In genomic region chr5:119833223-119834030, GRCm38 (mm10) we compare ENCODE assay signal across 16 mouse cellular contexts. TPM values are rescaled to one million over a fixed set of nuclear protein-coding genes. Genes with fewer than 3 reads are reported as not detected.
A peak's percentile ranks its signal among the peaks of the same experiment; 100 is the strongest.
DNase-seq lines count a peak whose midpoint lies in the region; ATAC-seq and TF ChIP-seq lines count a peak whose summit lies in the region.
"Had no signal": no experiment of that assay in that cellular context is flagged by ENCODE, and none has a peak within 500 bp of the region (broad histone marks: within the 10 kb centered on the region; RNA-seq: fewer than 3 reads in every experiment).

No protein-coding gene starts in this region.

- no peak for ATAC-seq in heart, embryonic 14.5 days (ENCODE audit: insufficient number of reproducible peaks, insufficient read depth, low FRiP score, low read depth)
- no peak for ATAC-seq in midbrain, embryonic 11.5 days (ENCODE audit: low FRiP score)
- ATAC-seq in midbrain, embryonic 16.5 days: no peak
- ATAC-seq in embryonic facial prominence, embryonic 11.5 days (replicated peaks; ENCODE audit: insufficient number of reproducible peaks, low FRiP score, low TSS enrichment, low read depth): no peak
- no peak for ATAC-seq in limb, embryonic 14.5 days (ENCODE audit: low FRiP score, low read depth)
- ATAC-seq: forebrain, embryonic 15.5 days had no signal

- peaks cover 7% of the 10 kb centered on the region in 2 experiments; a peak in 3 of 4 replicates for H3K4me1 ChIP-seq in heart, embryonic 14.5 days (ENCODE audit: control insufficient read depth in 2 of 2, insufficient read depth in 2 of 2, low read length in 2 of 2)
- peaks cover 2% of the 10 kb centered on the region; the same call in 1 of the 2 replicates for H3K4me1 ChIP-seq in midbrain, embryonic 11.5 days (ENCODE audit: control insufficient read depth, insufficient read depth, low read length)
- H3K4me1 ChIP-seq in midbrain, embryonic 16.5 days (ENCODE audit: control insufficient read depth, insufficient read depth, low read length): no peaks in the 10 kb centered on the region
- peaks cover 6% of the 10 kb centered on the region; the same call in 1 of the 2 replicates for H3K4me1 ChIP-seq in embryonic facial prominence, embryonic 11.5 days (ENCODE audit: control insufficient read depth, insufficient read depth, low read length)
- peaks cover 7% of the 10 kb centered on the region; the same call in 1 of the 2 replicates for H3K4me1 ChIP-seq in limb, embryonic 14.5 days (ENCODE audit: control insufficient read depth, insufficient read depth, low read length)

- no peaks in the 10 kb centered on the region for H3K9me3 ChIP-seq in heart, embryonic 14.5 days (ENCODE audit: control insufficient read depth, low read length)
- no peaks in the 10 kb centered on the region for H3K9me3 ChIP-seq in midbrain, embryonic 11.5 days (ENCODE audit: control insufficient read depth, low read length)
- H3K9me3 ChIP-seq in midbrain, embryonic 16.5 days (replicated peaks; ENCODE audit: control insufficient read depth, low read length, poor library complexity, severe bottlenecking): no peaks in the 10 kb centered on the region
- no peaks in the 10 kb centered on the region for H3K9me3 ChIP-seq in embryonic facial prominence, embryonic 11.5 days (replicated peaks; ENCODE audit: control insufficient read depth, low read length)
- no peaks in the 10 kb centered on the region for H3K9me3 ChIP-seq in limb, embryonic 14.5 days (ENCODE audit: control insufficient read depth, low read length)
- H3K9me3 ChIP-seq: forebrain, embryonic 15.5 days had no signal

- H3K4me2 ChIP-seq in heart, embryonic 14.5 days (ENCODE audit: low read length): peak overlapping the region; percentile 66
- H3K4me2 ChIP-seq in midbrain, embryonic 11.5 days: no peak overlapping the region
- H3K4me2 ChIP-seq in midbrain, embryonic 16.5 days (ENCODE audit: low read length): no peak overlapping the region
- no peak overlapping the region for H3K4me2 ChIP-seq in embryonic facial prominence, embryonic 11.5 days (ENCODE audit: low read depth, low read length)
- H3K4me2 ChIP-seq in limb, embryonic 14.5 days (replicated peaks; ENCODE audit: low read depth, low read length, severe bottlenecking): peak overlapping the region; percentile 66
- H3K4me2 ChIP-seq: forebrain, embryonic 15.5 days; hindbrain, embryonic 14.5 days had no signal

- H3K27ac ChIP-seq in heart, embryonic 14.5 days (replicated peaks in 1 of 2; ENCODE audit: control insufficient read depth in 1 of 2, insufficient read depth in 1 of 2, low read depth in 2 of 2, low read length in 2 of 2): peak overlapping the region; percentile 86 to 90
- H3K27ac ChIP-seq in midbrain, embryonic 11.5 days (ENCODE audit: low read depth, low read length): no peak overlapping the region
- no peak overlapping the region for H3K27ac ChIP-seq in midbrain, embryonic 16.5 days (ENCODE audit: low read length)
- H3K27ac ChIP-seq in embryonic facial prominence, embryonic 11.5 days (replicated peaks; ENCODE audit: low read depth, low read length): no peak overlapping the region
- H3K27ac ChIP-seq in limb, embryonic 14.5 days (replicated peaks; ENCODE audit: low read depth, low read length): peak overlapping the region; percentile 96
- H3K27ac ChIP-seq: forebrain, embryonic 15.5 days; gastrocnemius, adult 2 months; hindbrain, embryonic 14.5 days had no signal

- H3K27me3 ChIP-seq in heart, embryonic 14.5 days (ENCODE audit: control insufficient read depth, insufficient read depth, low read length): 0 out of 2 replicates have a peak, but pooled peaks cover 3% of the 10 kb centered on the region
- peaks cover 98% of the 10 kb centered on the region for H3K27me3 ChIP-seq in midbrain, embryonic 11.5 days (ENCODE audit: control insufficient read depth, insufficient read depth, low read length)
- H3K27me3 ChIP-seq in midbrain, embryonic 16.5 days (ENCODE audit: control insufficient read depth, insufficient read depth, low read depth, low read length): peaks cover 69% of the 10 kb centered on the region
- peaks cover 84% of the 10 kb centered on the region for H3K27me3 ChIP-seq in embryonic facial prominence, embryonic 11.5 days (ENCODE audit: control insufficient read depth, insufficient read depth, low read length)
- H3K27me3 ChIP-seq in limb, embryonic 14.5 days (ENCODE audit: control insufficient read depth, insufficient read depth, low read length): peaks cover 60% of the 10 kb centered on the region

- 36% methylated on average over 8 of the region's 8 CpGs for WGBS in heart, embryonic 14.5 days
- WGBS in midbrain, embryonic 11.5 days: 3% methylated on average over 8 of the region's 8 CpGs
- WGBS in midbrain, embryonic 16.5 days: under 1% methylated on average over 8 of the region's 8 CpGs
- 2% methylated on average over 8 of the region's 8 CpGs for WGBS in embryonic facial prominence, embryonic 11.5 days
- WGBS in limb, embryonic 14.5 days: 7% methylated on average over 8 of the region's 8 CpGs

- H3K36me3 ChIP-seq in heart, embryonic 14.5 days (ENCODE audit: control insufficient read depth, insufficient read depth, low read length): no peaks in the 10 kb centered on the region; the same call in 1 of the 2 replicates
- no peaks in the 10 kb centered on the region for H3K36me3 ChIP-seq in midbrain, embryonic 11.5 days (ENCODE audit: control insufficient read depth, insufficient read depth, low read length)
- H3K36me3 ChIP-seq in midbrain, embryonic 16.5 days (ENCODE audit: control insufficient read depth, insufficient read depth, low read length): no peaks in the 10 kb centered on the region
- no peaks in the 10 kb centered on the region for H3K36me3 ChIP-seq in embryonic facial prominence, embryonic 11.5 days (replicated peaks; ENCODE audit: control insufficient read depth, insufficient read depth, low read depth, low read length)
- 0 out of 2 replicates have a peak, but pooled peaks cover 8% of the 10 kb centered on the region for H3K36me3 ChIP-seq in limb, embryonic 14.5 days (ENCODE audit: control insufficient read depth, insufficient read depth, low read length)
- H3K36me3 ChIP-seq: forebrain, embryonic 15.5 days had no signal

- peak overlapping the region; percentile 89 for H3K9ac ChIP-seq in heart, embryonic 14.5 days (ENCODE audit: low read length)
- no peak overlapping the region for H3K9ac ChIP-seq in midbrain, embryonic 11.5 days (ENCODE audit: low read length)
- H3K9ac ChIP-seq in midbrain, embryonic 16.5 days (ENCODE audit: low read depth, low read length): no peak overlapping the region
- no peak overlapping the region for H3K9ac ChIP-seq in embryonic facial prominence, embryonic 11.5 days (replicated peaks; ENCODE audit: low read length)
- H3K9ac ChIP-seq in limb, embryonic 14.5 days (ENCODE audit: low read depth, low read length, severe bottlenecking): peak overlapping the region; percentile 94
- H3K9ac ChIP-seq: forebrain, embryonic 15.5 days; hindbrain, embryonic 14.5 days had no signal

- TF ChIP-seq POLR2A in limb, embryonic 14.5 days (IDR thresholded peaks at IDR 0.05; ENCODE audit: borderline replicate concordance, extremely low read depth, insufficient read depth, insufficient read length): no peak

- peak overlapping the region; percentile 57 to 65 for H3K4me3 ChIP-seq in heart, embryonic 14.5 days (ENCODE audit: control insufficient read depth in 1 of 2, insufficient read depth in 1 of 2, low read depth in 1 of 2, low read length in 2 of 2)
- no peak overlapping the region for H3K4me3 ChIP-seq in midbrain, embryonic 11.5 days (ENCODE audit: low read depth, low read length)
- no peak overlapping the region for H3K4me3 ChIP-seq in midbrain, embryonic 16.5 days (ENCODE audit: low read depth, low read length)
- no peak overlapping the region for H3K4me3 ChIP-seq in embryonic facial prominence, embryonic 11.5 days (ENCODE audit: low read depth, low read length)
- H3K4me3 ChIP-seq in limb, embryonic 14.5 days (replicated peaks; ENCODE audit: low read length): peak overlapping the region; percentile 54
- H3K4me3 ChIP-seq: forebrain, embryonic 15.5 days; gastrocnemius, adult 2 months; myocyte had no signal

- DNase-seq in heart, adult 9 months (ENCODE audit: low spot score in 2 of 2): no peak
- DNase-seq in midbrain, embryonic 11.5 days (ENCODE audit: low spot score, missing footprints): peak; percentile 92
- DNase-seq in embryonic facial prominence, embryonic 11.5 days (ENCODE audit: low spot score): peak; percentile 17
- DNase-seq in limb, embryonic 14.5 days (ENCODE audit: low spot score): no peak
- no peak for DNase-seq in kidney, postnatal 36 days
- DNase-seq: adrenal gland, postnatal 36 days; cerebellum, postnatal 25 days; gastrocnemius, adult 2 months; kidney, adult 18-20 months had no signal

RNA-seq across cellular contexts. Expression of gene Tbx5, which starts 1.0 kb away (rescaled TPM):
- polyA plus RNA-seq in heart, embryonic 14.5 days (2014; fragmentation: Nextera tagmentation; extraction: Ambion mirVana): 33.1 and 39.2 TPM in 2 replicates
- polyA plus RNA-seq in midbrain, embryonic 11.5 days (2014; fragmentation: Nextera tagmentation; extraction: Ambion mirVana): not detected in 2 replicates
- 0.05 TPM in 1 of 2 replicates, not detected in the other for polyA plus RNA-seq in midbrain, embryonic 16.5 days (2015; fragmentation: Nextera tagmentation; extraction: Ambion mirVana)
- 0.55 and 0.71 TPM in 2 replicates for polyA plus RNA-seq in embryonic facial prominence, embryonic 11.5 days (2014; fragmentation: Nextera tagmentation; extraction: Ambion mirVana)
- polyA plus RNA-seq in limb, embryonic 14.5 days (2012; rRNA removed): 36.9 and 39.3 TPM in 2 replicates
- polyA plus RNA-seq in limb, embryonic 14.5 days (2014; fragmentation: Nextera tagmentation; extraction: Ambion mirVana): 22.4 and 29.3 TPM in 2 replicates
- polyA plus RNA-seq: forebrain, embryonic 15.5 days; large intestine, adult 2 months; liver, adult 2 months; myocyte had no signal

Comparison
In these comparisons a context has a peak if more than half of its experiments do, and no peak if none do; other contexts are left out.
1. H3K27ac ChIP-seq: peak in heart, embryonic 14.5 days (2 of 2) and limb, embryonic 14.5 days (single experiment); none in midbrain, embryonic 11.5 days (single experiment), midbrain, embryonic 16.5 days (single experiment) and embryonic facial prominence, embryonic 11.5 days (single experiment).
2. H3K4me2 ChIP-seq: peak in heart, embryonic 14.5 days (single experiment) and limb, embryonic 14.5 days (single experiment); none in midbrain, embryonic 11.5 days (single experiment), midbrain, embryonic 16.5 days (single experiment) and embryonic facial prominence, embryonic 11.5 days (single experiment).
3. H3K4me3 ChIP-seq: peak in heart, embryonic 14.5 days (2 of 2) and limb, embryonic 14.5 days (single experiment); none in midbrain, embryonic 11.5 days (single experiment), midbrain, embryonic 16.5 days (single experiment) and embryonic facial prominence, embryonic 11.5 days (single experiment).
4. H3K9ac ChIP-seq: peak in heart, embryonic 14.5 days (single experiment) and limb, embryonic 14.5 days (single experiment); none in midbrain, embryonic 11.5 days (single experiment), midbrain, embryonic 16.5 days (single experiment) and embryonic facial prominence, embryonic 11.5 days (single experiment).
5. DNase-seq: peak in midbrain, embryonic 11.5 days (single experiment) and embryonic facial prominence, embryonic 11.5 days (single experiment); none in heart, adult 9 months (0 of 2), limb, embryonic 14.5 days (single experiment) and kidney, postnatal 36 days (0 of 2).
6. RNA of gene Tbx5, which starts 1.0 kb away (polyA plus RNA-seq): 33.1 to 39.2 TPM in heart, embryonic 14.5 days and 22.4 to 39.3 TPM in limb, embryonic 14.5 days; 0.55 to 0.71 TPM in embryonic facial prominence, embryonic 11.5 days, 0.05 TPM in midbrain, embryonic 16.5 days and not detected in midbrain, embryonic 11.5 days; every median in the first group is over 10 times any median in the second.